Mouse (Mus musculus): ENCODE results near the gene D130052B06Rik.

D130052B06Rik gene

GRCm38 (mm10) chr11:33598986-33599385, at the start of gene D130052B06Rik:
TSS of gene D130052B06Rik (plus strand) at chr11:33599302.
- no peak for DNase-seq (ENCODE audit: low spot score in 2 of 2)

- DNase-seq (ENCODE audit: low spot score in 2 of 2): no peak
Measured at GRCm38 (mm10) chr11:33550861-33551560, 48.1 kb upstream of the D130052B06Rik start.

DNA sequence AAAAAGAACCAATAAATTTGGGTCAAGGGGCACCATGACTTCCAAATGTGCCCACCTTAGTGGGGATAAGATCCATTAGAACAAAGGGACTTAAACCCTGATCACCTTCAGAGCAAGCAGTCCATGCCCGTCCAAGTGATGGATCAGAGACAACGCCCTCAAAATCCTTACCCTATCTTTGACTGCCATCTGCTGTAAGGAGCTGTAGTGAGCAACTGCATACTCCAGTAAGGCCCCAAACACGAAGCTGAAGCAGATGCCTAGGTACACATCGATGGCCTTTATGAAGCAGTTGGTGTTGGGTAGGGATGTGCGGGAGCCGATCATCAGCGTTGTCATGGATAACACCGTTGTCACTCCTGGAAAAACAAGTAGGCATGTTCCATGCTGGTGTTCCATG, 45.0 kb upstream of the D130052B06Rik start:
- DNase-seq (ENCODE audit: low spot score in 2 of 2): no peak

DNA sequence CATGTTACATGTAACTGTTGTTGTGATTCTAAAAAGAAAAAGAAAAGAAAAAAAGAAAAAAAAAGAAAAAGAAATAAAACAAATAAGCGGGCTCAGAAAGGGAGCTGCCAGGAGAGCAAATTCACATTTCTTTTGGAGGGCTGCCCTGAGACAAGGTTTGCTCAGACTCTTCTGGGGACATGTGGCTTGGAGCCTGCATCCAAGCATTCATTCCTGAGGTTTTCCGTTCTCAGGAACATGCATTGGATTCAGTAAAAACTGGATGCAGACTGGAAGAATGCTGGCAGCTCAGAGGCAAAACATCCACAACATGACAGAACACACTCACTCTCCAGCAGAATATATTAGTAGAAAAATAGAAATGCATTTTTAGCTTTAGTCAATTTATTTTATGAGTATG, 35.2 kb upstream of the D130052B06Rik start:
- DNase-seq (ENCODE audit: low spot score in 2 of 2): no peak

DNA sequence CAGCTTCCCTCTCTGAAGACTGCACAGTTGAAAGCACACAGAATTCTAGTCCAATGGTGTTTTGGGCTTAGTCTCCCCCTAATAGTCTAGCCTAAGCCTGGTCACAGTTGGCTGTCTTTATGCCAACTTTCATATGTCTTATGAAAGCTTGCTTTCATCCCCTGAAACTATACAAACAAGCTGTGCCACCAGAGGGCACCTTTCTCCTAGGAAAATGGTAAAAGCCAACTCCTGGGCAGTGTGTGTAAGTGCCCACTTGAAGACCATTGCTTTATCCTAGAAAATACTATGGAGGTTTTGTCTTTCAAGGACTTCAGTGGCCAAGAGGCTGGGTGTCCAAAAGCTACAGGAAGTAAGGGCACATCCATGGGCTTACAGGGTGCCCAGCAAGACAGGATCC, 28.7 kb upstream of the D130052B06Rik start:
- DNase-seq (ENCODE audit: low spot score in 2 of 2): no peak

DNA sequence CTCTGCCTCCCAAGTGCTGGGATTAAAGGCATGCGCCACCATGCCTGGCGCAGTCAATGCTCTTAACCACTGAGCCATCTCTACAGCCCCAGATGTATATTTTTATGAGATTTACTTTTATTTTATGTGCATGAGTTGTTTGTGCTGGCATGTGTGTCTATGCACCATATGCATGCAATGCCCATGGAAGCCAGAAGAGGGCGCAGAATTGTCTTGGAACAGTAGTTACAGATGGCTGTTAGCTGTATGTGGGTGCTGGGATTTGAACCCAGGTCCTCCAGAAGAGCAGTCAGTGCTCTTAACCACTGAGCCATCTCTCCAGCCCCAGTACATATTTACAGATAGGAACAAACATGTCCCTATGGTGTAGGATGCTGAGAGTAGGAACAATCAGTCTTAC, 24.2 kb upstream of the D130052B06Rik start:
- no peak for DNase-seq (ENCODE audit: low spot score in 2 of 2)

GRCm38 (mm10) chr11:33578859-33579258, 20.2 kb upstream of the D130052B06Rik start, which contains the start of gene Gabrp:
TSS of gene Gabrp (minus strand) at chr11:33578959.
- no peak for DNase-seq (ENCODE audit: low spot score in 2 of 2)

GRCm38 (mm10) chr11:33579621-33580020, 19.5 kb upstream of the D130052B06Rik start:
- DNase-seq (ENCODE audit: low spot score in 2 of 2): no peak

DNA sequence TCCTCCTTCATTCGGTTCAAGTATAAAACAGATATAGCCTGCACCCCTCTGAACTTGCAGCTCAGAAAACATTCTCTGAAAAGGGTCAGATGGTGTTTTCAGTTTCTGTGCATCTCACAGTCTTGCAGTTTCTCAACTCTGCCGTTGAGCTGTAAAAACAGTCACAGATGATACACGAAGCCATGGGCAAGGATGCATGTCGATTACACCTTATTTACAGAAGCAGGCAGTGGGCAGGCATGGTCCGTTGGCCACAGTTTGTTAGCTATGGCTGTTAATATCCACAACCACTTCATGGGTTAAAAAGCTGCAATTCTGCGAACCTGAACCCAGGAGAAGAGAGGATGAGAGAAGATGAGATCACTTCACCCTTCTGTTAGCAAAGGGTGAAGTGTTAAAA, 12.5 kb upstream of the D130052B06Rik start:
- no peak for DNase-seq (ENCODE audit: low spot score in 2 of 2)

DNA sequence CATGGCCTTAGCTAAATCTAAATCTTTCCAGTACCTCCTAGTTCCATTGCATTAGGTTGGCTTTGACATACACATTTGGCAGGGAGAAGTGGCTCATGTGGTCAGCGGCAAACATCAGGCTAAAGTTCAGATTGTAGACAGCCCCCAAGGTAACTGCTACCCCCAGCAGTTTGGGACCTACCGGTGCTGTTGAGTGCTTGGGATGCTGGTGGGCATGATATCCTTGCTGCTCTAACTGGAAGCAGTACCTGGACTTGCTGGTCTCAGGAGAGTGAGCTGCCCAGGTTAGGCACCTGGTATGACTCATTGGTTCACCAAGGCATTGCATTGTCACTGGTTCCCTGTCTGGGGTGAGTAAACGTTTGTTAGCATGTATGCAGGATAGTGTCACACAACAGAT, 8.3 kb upstream of the D130052B06Rik start:
- DNase-seq (ENCODE audit: low spot score in 2 of 2): no peak

DNA sequence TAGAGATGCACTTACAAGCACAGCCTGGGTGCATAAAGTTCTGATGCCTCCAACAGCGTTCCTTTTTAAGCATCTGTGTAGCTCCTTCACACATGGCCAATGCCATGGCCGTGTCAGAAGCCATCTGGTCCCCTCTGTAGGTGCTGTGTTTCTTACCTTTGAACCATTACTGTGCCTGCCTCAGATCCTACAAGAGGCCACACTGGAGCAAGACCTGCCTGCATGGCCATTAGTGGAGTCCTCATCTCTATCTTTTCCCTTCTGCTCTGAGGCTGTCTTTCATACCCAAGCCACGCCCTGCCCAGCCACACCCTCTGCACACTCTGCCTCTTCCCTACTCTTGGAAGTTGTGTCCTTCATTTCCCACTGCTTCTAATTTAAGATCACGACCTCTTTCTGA, 6.3 kb upstream of the D130052B06Rik start:
- DNase-seq (ENCODE audit: low spot score in 2 of 2): no peak

DNA sequence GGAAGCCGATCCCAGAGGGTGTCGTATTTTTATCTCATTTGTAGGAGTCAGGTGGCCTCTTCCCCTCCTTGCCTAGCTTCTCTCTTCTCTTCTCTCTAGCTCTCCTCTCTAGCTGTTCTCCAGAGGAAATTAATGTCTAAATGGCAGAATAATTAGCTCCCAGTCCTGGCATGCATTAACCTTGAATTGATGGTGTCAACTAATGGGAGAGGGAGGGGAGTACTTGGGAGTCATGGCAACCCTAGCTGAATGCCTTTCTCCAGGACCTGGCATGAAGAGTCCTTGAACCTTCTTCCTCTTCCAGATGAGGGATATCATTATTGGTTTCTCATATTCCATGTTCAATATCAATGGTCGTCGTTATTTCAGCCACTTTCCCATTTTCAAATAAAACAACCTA, 2.4 kb upstream of the D130052B06Rik start:
- no peak for DNase-seq (ENCODE audit: low spot score in 2 of 2)

DNA sequence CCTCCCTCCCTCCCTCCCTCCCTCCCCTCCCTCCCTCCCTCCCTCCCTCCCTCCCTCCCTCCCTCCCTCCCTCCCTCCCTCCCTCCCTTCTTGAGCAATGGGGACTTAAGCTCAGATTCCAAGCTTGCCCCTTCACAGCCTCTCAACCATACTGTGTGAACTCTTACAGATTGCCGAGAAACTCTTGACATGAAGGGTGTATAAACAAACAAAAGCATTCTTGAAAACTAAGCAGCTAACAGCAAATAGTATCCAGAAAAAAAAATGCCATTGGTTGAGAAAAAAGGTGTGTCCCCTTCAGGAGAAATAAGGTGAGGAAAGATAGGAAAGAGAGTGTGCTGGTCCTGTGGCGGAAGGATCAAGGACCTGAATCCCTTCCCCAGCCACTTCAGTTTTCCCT, 4.1 kb downstream of the D130052B06Rik start:
- no peak for DNase-seq (ENCODE audit: low spot score in 2 of 2)

DNA sequence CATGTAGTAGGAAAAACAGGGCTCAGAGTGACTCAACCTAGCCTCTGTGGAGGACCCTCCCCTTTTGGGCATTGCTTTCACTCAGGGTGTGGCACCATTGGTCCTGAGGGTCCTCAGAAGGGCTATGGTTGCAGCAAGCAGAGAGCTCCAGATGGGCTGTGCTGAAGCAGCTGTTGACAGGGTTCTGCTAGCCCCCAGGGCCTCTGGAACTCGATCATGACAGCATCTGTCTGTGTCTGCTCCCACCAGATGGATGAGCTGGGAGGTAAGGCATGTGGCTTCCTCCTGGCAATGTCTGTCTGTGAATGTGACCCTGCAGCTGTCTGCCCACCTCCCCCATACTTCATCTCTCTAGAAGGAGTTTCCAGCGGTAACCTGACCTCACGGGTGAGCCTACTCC, 8.7 kb downstream of the D130052B06Rik start:
- no peak for DNase-seq (ENCODE audit: low spot score in 2 of 2)

- peak; percentile 24 to 73 for DNase-seq (ENCODE audit: low spot score in 2 of 2)
Measured at GRCm38 (mm10) chr11:33614218-33614617, 15.1 kb downstream of the D130052B06Rik start.

DNA sequence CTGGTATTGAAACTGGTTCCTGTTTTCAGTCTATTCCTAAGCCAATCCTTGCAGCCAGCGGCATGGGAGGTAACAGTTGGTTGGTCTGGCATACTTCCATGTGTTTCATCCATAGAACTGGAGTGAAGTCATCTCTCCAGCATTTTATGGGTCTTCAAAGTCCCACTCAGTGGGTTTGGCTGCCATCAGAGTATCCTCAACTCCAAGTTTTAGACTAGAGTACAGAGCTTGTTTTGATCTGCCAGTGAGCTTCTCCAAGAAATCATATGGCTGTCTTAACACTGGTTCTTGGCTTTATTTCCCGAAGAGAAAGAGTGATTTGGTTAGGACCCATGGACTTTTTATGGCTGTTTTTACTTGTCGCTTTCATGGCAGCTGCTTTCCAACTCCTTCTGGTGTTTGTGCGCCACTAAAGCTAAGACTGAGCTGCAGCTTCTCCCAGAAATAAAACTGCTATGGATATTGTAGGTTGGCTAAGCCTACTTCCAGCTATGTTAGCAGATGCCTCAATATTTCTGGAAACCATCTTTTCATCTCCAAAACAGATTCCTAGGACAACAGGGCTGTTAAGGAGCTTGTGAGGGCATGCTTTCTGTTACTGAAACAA, 28.1 kb downstream of the D130052B06Rik start:
- no peak for DNase-seq (ENCODE audit: low spot score in 2 of 2)

GRCm38 (mm10) chr11:33637107-33637506, 38.0 kb downstream of the D130052B06Rik start:
- DNase-seq (ENCODE audit: low spot score in 2 of 2): no peak

- no peak for DNase-seq (ENCODE audit: low spot score in 2 of 2)
Measured at GRCm38 (mm10) chr11:33649358-33649757, 50.3 kb downstream of the D130052B06Rik start.

GRCm38 (mm10) chr11:33654485-33654884, 55.4 kb downstream of the D130052B06Rik start:
- DNase-seq (ENCODE audit: low spot score in 2 of 2): no peak

DNA sequence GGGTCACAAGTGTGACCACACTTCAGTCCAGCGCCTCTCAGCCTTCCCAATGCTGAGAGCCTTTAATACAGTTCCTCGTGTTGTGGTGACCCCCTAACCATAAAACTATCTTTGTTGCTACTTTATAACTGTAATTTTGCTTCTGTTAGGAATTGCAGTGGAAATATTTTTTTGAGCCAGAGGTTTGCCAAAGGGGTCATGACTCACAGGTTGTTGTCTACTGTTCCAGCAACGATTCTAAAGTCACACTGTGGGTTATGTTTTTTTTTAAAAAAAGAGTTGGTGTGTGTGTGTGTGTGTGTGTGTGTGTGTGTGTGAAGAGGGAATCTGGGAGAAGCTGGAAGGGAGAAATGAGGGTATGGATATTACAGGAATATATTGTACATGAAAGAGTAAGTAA, 56.1 kb downstream of the D130052B06Rik start:
- no peak for DNase-seq (ENCODE audit: low spot score in 2 of 2)

- no peak for DNase-seq (ENCODE audit: low spot score in 2 of 2)
Measured at GRCm38 (mm10) chr11:33655861-33656593, 56.9 kb downstream of the D130052B06Rik start.

DNA sequence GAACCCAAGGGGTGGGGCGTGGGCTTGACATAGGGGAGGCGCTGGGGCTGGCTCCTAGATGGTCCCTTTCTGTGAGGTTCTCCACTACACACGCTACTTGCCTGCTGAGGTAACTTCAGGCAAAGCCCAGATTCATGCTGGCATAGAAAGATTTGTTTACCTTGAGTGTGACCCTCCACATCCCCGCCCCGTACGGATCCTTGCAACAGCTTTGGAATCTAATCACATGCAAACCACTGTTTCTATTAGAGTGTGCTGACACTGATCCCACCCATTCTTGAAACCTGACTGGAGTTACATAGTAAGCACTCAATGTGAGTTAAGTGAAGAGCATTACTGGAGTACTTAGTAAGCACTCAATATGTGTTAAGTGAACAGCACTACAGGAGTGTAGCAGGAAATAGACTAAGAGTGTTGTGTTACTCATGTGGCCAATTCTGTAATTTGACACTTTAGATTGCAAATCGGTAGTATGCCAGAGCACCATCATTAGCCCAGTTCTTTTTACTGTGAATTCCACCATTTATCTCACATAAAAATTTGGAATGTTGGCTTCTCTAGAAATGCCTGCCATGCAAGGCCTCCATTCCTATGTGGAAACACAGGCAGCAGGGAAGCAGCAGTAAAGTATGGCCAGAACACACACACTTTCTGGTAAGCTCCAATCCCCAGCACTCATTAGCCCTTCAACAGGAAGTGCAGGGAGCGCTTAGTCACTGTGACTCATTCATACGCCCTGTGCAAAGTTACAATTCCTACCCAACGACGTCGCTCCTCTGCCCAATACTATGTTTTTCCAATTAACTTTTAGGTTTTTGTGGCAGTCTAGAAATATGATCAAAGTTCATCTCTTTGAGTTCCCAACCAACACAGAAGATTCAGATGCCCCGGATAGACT, 61.2 kb downstream of the D130052B06Rik start:
- no peak for DNase-seq (ENCODE audit: low spot score in 2 of 2)

Data from spleen, postnatal 4 days (tissue).